Mouse (Mus musculus) hindbrain, embryonic 11.5 days (tissue): ENCODE measurements around the gene Habp4. TPM values are rescaled to one million over a fixed set of nuclear protein-coding genes. Genes with fewer than 3 reads are reported as not detected.

Source experiments
- ATAC-seq: fragments of 200-750 bp; cut with Nextera tagmentation; 2 replicates; pipeline ENCODE4 v1.8.0; 2017; ENCODE audit warnings: mild to moderate bottlenecking, moderate TSS enrichment, moderate library complexity; ENCODE audit not compliant: low FRiP score
- DNase-seq: peaks from one replicate; pipeline ENCODE4 v3.0.0-alpha.2; 2015; ENCODE audit warnings: low spot score
- H3K27ac ChIP-seq: fragments of 300-500 bp; sonication (generic); 2 replicates; pipeline ENCODE4 v1.5.1; 2014; ENCODE audit warnings: mild to moderate bottlenecking, low read depth, low read length
- H3K27me3 ChIP-seq: fragments of 300-500 bp; sonication (generic); 2 replicates; pipeline ENCODE4 v1.6.1; 2014; ENCODE audit warnings: mild to moderate bottlenecking, low read length, moderate library complexity, mixed read lengths; ENCODE audit not compliant: control insufficient read depth, insufficient read depth
- H3K36me3 ChIP-seq: fragments of 300-500 bp; sonication (generic); 2 replicates; pipeline ENCODE4 v1.6.1; 2014; ENCODE audit warnings: mild to moderate bottlenecking, low read length, moderate library complexity, mixed read lengths; ENCODE audit not compliant: control insufficient read depth, insufficient read depth
- H3K4me1 ChIP-seq: fragments of 300-500 bp; sonication (generic); replicated peaks from 2 replicates; pipeline ENCODE4 v1.6.1; 2014; ENCODE audit warnings: low read length, mixed read lengths; ENCODE audit not compliant: control insufficient read depth, insufficient read depth
- H3K4me2 ChIP-seq: fragments of 300-500 bp; sonication (generic); replicated peaks from 2 replicates; pipeline ENCODE4 v1.6.1; 2014; ENCODE audit warnings: mild to moderate bottlenecking, low read depth, low read length
- H3K4me3 ChIP-seq: fragments of 300-500 bp; sonication (generic); 2 replicates; pipeline ENCODE4 v1.5.1; 2014; ENCODE audit warnings: low read depth, low read length
- H3K9ac ChIP-seq: fragments of 300-500 bp; sonication (generic); 2 replicates; pipeline ENCODE4 v1.6.1; 2014; ENCODE audit warnings: low read depth, low read length
- H3K9me3 ChIP-seq: fragments of 300-500 bp; sonication (generic); 2 replicates; pipeline ENCODE4 v1.6.1; 2016; ENCODE audit warnings: low read length; ENCODE audit not compliant: control insufficient read depth
- whole genome bisulfite sequencing: fragments of 180-500 bp; shearing (Covaris S2); extraction: QIAGEN DNeasy Blood & Tissue Kit; methylation state at CpG from one replicate; pipeline ENCODE4 v1.1.7; 2014; 5-methylcytosine and 5-hydroxymethylcytosine counted together
- polyA plus RNA-seq: library from polyadenylated mRNA; unstranded; fragments of >200 nt; fragmentation: Nextera tagmentation; extraction: Ambion mirVana; gene quantifications from 2 replicates; pipeline ENCODE4 v1.2.1, GENCODE M21; 2014

Habp4 gene
- polyA plus RNA-seq, 1 experiment from 2014 or later, result 30.3 TPM

DNA sequence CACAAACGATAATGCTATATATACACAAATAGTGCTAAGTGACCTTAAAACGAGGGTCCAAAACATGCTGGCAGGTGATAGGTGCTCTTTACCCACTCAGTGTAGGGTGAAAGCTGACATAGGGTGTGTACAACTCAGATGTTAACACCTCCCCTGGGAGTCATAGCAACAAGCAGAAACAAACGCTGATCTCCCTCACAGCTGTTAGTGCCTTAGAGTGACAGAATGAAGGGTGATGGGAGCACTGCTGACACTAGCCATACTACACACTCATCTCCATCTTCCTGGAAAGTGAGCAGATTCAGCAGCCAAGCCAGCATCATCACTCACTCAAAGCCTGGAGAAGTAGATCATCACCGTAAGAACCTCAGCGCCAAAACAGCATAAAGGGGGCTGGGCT, 11.5 kb upstream of the Habp4 start:
- Histone ChIP-seq H3K4me3 (no peak overlapping the region), H3K9ac (0 out of 2 replicates have a peak overlapping the region, but pooled peaks have one; percentile 2), H3K4me1 (no peaks in the 10 kb centered on the region), H3K36me3 (no peaks in the 10 kb centered on the region), H3K27me3 (no peaks in the 10 kb centered on the region), H3K4me2 (no peak overlapping the region), H3K9me3 (no peaks in the 10 kb centered on the region), H3K27ac (no peak overlapping the region)
- DNase-seq (no peak), ATAC-seq (no peak)
- 72% methylated on average over 5 of the region's 5 CpGs for WGBS

DNA sequence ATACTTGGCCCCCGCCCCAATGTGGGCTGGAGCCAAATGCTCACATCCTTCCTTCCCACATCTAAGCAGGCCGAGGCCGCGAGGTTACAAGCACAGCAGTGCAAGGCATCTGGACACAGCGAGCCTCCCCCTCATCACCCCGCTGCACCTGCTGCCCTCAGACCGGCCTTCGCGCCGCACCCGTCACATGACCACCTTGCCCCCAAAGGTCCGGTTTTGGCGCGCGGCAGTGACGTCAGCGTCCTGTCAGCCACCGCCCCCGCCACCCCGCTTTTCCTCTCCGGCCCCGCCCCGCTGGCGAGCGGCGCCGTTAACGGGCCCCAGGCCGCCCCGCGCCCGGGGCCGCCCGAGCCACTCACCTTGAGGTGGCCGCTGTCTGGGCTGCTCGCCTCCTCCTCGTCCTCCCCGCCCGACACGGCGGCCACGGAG, 9.4 kb upstream of the Habp4 start:
- H3K36me3 ChIP-seq, result no peaks in the 10 kb centered on the region
- peak overlapping the region; percentile 74 for H3K27ac ChIP-seq
- WGBS, result 0% methylated on average over 42 of the region's 42 CpGs
- H3K9me3 ChIP-seq, result no peaks in the 10 kb centered on the region
- H3K4me2 ChIP-seq, result peak overlapping the region; percentile 95
- peak overlapping the region; percentile 93 for H3K4me3 ChIP-seq
- DNase-seq (peak; percentile 87), ATAC-seq (peak; percentile 31)
- H3K9ac ChIP-seq, result peak overlapping the region; percentile 72
- H3K27me3 ChIP-seq, result no peaks in the 10 kb centered on the region
- no peaks in the 10 kb centered on the region for H3K4me1 ChIP-seq

DNA sequence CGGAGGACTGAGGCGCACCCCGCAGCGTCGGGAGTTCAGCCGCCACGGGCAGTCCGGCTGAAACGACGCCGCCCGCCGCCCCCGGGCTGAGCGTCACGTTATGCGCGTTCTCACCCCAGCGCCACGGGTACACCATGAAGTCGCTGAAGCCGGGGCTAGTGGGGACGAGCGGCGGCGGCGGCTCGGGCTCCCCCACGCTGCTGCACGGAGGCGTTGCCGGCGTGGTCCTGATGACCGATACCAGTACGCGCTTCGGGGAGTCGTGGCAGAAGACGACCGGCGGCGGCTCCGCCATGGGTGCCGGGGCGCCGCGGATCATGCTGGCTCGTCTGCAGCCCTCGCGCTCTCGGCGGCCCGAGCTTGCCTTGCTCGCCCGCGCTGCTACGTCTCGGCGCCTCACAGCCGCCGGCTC, 8.9 kb upstream of the Habp4 start:
- H3K9ac ChIP-seq, result peak overlapping the region; percentile 72
- DNase-seq, result peak; percentile 61
- ATAC-seq, result peak; percentile 57
- H3K4me1 ChIP-seq, result no peaks in the 10 kb centered on the region
- H3K4me2 ChIP-seq, result peak overlapping the region; percentile 95
- WGBS, result 0% methylated on average over 54 of the region's 61 CpGs
- peak overlapping the region; percentile 93 for H3K4me3 ChIP-seq
- H3K9me3 ChIP-seq, result no peaks in the 10 kb centered on the region
- H3K27me3 ChIP-seq, result no peaks in the 10 kb centered on the region
- no peaks in the 10 kb centered on the region for H3K36me3 ChIP-seq
- H3K27ac ChIP-seq, result peak overlapping the region; percentile 74

DNA sequence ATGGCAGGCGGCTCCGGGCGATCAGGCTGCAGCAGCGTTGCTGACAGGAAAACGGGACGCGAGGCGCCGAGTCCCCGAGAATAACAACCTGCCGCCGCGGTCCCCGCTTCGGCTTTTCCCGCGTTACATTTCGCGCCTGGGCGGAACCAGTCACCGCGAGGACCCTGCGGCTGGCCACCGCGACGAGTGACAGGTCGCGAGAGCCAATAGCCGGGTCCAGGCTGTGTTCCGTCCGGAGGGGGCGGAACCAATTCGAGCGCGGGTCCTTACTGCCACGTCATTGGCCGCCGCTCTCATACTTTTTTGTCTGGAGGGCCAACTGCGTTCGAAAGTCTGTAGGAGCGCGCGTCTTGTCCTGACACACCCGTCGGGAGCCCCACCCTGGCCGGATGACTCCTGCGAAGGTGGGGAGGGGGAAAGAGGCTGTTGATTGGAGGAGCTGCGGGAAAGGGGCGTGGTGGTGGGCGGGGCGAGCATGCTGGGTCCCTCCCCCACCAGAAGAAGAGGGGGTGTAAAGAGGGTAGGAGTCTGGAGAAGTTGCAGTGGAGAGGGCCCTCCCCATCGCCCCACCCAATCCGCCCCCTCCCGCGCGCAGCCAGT, 8.4 kb upstream of the Habp4 start, which contains the start of gene Zfp367:
TSS of gene Zfp367 (minus strand) at position 120 of the 600 bp plus-strand sequence.
- no peaks in the 10 kb centered on the region for H3K36me3 ChIP-seq
- H3K9ac ChIP-seq, result peak within 1 kb of the TSS; percentile 72
- peak within 1 kb of the TSS; percentile 93 for H3K4me3 ChIP-seq
- H3K9me3 ChIP-seq, result no peaks in the 10 kb centered on the region
- H3K27ac ChIP-seq, result peak within 1 kb of the TSS; percentile 74
- under 1% methylated on average over 54 of the region's 56 CpGs for WGBS
- peak; percentile 96 for ATAC-seq
- no peaks in the 10 kb centered on the region for H3K4me1 ChIP-seq
- peak within 1 kb of the TSS; percentile 95 for H3K4me2 ChIP-seq
- no peaks in the 10 kb centered on the region for H3K27me3 ChIP-seq
- peak; percentile 95 for DNase-seq

DNA sequence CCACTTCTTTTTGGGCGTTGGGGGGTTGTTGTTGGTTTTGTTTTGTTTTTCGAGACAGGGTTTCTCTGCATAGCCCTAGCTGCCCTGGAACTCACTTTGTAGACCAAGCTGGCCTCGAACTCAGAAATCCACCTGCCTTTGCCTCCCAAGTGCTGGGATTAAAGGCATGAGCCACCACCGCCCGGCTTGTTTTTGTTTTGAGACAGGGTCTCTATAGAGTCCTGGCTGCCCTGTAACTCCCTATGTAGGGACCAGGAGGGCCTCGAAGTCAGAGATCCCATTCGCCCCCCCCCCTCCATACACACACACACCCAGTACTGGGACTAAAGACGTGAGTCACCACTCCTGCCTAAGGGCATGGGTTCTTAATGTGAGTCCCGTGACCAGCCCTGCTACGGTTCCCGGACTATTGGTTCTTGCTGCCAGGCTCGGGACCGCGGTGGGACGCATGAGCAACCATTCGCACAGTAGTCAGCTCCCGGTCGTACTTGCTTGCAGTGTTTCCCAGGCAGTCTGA, 7.8 kb upstream of the Habp4 start:
- Histone ChIP-seq H3K9me3 (no peaks in the 10 kb centered on the region), H3K4me2 (peak overlapping the region; percentile 37), H3K27ac (no peak overlapping the region), H3K4me1 (no peaks in the 10 kb centered on the region), H3K9ac (no peak overlapping the region), H3K4me3 (peak overlapping the region; percentile 93), H3K27me3 (no peaks in the 10 kb centered on the region), H3K36me3 (no peaks in the 10 kb centered on the region)
- ATAC-seq (peak; percentile 56), DNase-seq (peak; percentile 67)
- WGBS, result under 1% methylated on average over 18 of the region's 18 CpGs

DNA sequence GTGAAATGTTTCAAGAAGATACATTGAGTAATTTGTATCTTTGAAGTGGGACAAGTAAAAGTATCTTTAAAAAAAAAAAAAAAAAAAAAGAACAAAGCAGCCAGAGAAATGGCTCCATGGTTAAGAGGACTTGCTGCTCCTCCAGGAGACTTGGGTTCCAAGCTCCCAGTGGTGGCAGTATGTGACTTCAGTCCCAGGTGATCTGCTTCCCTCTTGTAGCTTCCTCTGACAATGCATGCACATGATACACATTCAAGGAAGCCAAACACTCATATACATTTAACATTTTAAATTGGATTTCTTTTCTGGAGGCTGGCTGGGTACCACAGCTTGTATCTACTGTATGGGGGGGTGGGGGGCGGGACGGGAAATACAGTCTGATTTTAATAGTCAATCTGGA, 7.0 kb upstream of the Habp4 start:
- Histone ChIP-seq H3K4me2 (no peak overlapping the region), H3K9me3 (no peaks in the 10 kb centered on the region), H3K27ac (no peak overlapping the region), H3K36me3 (no peaks in the 10 kb centered on the region), H3K4me1 (no peaks in the 10 kb centered on the region), H3K9ac (no peak overlapping the region), H3K27me3 (no peaks in the 10 kb centered on the region), H3K4me3 (no peak overlapping the region)
- no peak for ATAC-seq
- no peak for DNase-seq
- 65% methylated on average over 2 of the region's 2 CpGs for WGBS

DNA sequence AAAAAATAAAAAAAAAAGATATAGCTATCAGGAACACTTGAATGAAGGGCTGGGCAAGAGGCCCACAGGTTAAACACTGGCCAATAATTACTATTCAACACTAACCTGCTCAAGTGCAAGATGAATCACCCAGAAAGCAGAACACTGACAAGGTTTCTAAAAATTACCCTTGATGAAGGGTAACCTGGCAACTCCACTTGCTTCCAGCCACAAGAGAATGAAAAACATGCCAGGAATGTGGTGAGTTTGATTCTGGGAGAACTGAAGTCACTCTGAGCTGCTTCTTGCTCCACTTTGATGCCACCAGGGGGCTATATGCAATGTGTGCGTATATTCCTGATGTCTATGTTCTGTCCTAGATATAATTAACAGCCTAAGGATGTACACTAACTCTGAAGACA, 6.5 kb upstream of the Habp4 start:
- Histone ChIP-seq H3K4me3 (no peak overlapping the region), H3K4me1 (no peaks in the 10 kb centered on the region), H3K4me2 (no peak overlapping the region), H3K27me3 (no peaks in the 10 kb centered on the region), H3K9ac (no peak overlapping the region), H3K36me3 (no peaks in the 10 kb centered on the region), H3K9me3 (no peaks in the 10 kb centered on the region), H3K27ac (no peak overlapping the region)
- DNase-seq, result peak; percentile 29
- WGBS, result 21% methylated on average over 1 of the region's 1 CpGs
- no peak for ATAC-seq

DNA sequence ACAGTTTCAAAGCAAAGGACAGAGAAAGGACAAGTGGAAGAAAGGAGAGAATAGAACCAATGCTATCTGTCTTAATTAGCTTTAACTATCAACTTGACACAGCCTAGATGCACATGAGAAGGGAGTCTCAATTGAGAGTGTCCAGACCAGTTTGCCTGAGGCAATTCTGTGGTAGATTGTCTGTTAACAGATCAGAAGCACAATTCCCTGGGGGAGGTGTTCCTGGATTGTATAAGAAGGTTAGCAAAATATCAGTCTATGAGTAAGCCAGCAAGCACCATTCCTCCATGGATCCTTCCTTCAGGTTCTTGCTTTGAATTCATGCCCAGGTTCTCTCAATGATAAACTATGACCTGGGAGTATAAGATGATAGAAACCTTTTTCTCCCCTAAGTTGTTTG, 4.7 kb upstream of the Habp4 start:
- no peak for ATAC-seq
- Histone ChIP-seq H3K4me3 (no peak overlapping the region), H3K9ac (no peak overlapping the region), H3K36me3 (no peaks in the 10 kb centered on the region), H3K27me3 (no peaks in the 10 kb centered on the region), H3K4me2 (no peak overlapping the region), H3K9me3 (no peaks in the 10 kb centered on the region), H3K27ac (no peak overlapping the region), H3K4me1 (0 out of 2 replicates have a peak, but pooled peaks cover 2% of the 10 kb centered on the region)
- no peak for DNase-seq
